Mouse (Mus musculus) lung, adult 2 months (tissue): ENCODE results near the gene Rapgef5.

Source experiments
- CTCF ChIP-seq: fragments of 200-500 bp; IDR thresholded peaks from 2 replicates; pipeline ENCODE4 v1.5.1; 2011; ENCODE audit warnings: mild to moderate bottlenecking, low read length, control low read depth; ENCODE audit not compliant: insufficient read depth
- POLR2A ChIP-seq: fragments of 200-500 bp; IDR thresholded peaks from 2 replicates; pipeline ENCODE4 v1.6.1; 2011; ENCODE audit warnings: low read depth, mild to moderate bottlenecking, control low read depth, low read length, borderline replicate concordance; ENCODE audit errors: extremely low read depth

GRCm38 (mm10) chr12:117595179-117595578, 78.9 kb downstream of the Rapgef5 start:
- TF ChIP-seq CTCF (no peak), POLR2A (no peak)
